Mouse (Mus musculus) cerebellum, postnatal 4 days (tissue): Measurements from ENCODE around the gene Cnpy3.

Experiments used
- DNase-seq, 2 experiments: peaks; one replicate each; pipeline ENCODE4 v3.0.0; 2022; ENCODE audit warnings: low spot score in 2 of 2, mixed read lengths in 1 of 2

The Cnpy3 gene

DNA sequence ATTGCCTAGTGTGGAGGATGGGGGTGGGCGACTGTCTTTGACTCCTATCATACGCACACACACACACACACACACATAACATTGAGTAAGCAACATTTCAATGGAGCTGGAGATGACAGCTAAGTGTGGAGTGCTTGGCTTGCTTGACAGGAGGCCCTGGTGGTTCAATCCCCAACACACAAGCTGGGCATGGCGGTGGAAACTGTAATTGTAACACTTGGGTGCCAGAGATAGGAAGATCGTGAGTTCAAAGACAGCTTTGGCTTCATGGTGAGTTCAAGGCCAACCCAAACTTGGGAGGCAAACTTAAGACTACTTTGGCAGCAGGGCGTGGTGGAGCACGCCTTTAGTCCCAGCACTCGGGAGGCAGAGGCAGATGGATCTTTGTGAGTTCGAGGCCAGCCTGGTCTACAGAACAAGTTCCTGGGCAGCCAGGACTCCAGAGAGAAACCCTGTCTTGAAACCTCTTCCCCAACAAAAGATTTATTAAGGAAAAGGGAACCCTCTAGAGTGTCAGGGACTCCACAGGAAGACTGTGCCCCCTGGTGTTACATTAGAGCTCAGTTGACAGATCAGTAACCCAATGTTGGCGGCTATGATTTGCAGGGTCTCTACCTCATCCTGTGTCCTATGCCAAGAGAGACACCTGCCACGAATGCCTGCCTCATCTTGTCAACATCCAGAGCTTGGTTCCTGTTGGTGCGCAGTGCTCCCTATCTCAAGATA lies 37.1 kb downstream of the Cnpy3 start:
- no peak for DNase-seq

DNA sequence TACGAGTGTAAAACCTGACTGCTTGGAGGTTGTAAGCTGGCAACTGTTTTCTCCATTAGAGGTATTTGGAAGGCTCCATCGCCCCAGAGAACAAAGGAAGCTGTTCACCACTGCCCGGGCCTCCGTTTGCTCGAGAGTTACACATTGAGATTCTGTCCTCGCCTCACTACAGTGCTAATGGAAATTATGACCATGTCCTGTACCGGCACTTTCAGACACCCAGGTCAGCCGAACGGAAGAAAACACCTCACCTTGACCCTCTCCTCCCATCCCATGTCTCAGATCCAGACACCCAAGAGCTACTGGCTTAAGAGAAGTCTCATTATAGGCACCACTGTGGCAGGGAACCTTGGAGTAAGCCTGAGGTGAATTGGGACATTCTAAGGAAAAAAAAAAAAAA lies 38.2 kb downstream of the Cnpy3 start:
- DNase-seq = no peak

DNA sequence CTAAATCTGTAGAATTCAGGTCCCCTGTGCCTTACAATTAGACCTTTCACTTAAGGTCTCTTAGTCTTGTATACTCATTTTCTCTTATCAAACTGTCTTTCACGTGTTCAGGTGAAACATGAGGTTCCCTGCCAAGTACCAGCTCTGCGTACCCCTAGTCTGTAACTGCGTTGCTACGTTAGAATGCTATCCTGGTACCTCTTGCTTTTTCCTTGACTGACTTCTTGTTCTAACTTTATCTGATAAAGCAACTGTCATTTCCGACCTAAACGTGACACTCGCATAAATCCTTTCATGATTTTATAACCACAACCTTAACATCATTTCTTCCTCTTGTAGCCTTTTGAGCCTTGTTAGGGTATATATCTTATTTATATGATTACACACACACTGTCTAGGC lies 39.6 kb downstream of the Cnpy3 start:
- no peak for DNase-seq

DNA sequence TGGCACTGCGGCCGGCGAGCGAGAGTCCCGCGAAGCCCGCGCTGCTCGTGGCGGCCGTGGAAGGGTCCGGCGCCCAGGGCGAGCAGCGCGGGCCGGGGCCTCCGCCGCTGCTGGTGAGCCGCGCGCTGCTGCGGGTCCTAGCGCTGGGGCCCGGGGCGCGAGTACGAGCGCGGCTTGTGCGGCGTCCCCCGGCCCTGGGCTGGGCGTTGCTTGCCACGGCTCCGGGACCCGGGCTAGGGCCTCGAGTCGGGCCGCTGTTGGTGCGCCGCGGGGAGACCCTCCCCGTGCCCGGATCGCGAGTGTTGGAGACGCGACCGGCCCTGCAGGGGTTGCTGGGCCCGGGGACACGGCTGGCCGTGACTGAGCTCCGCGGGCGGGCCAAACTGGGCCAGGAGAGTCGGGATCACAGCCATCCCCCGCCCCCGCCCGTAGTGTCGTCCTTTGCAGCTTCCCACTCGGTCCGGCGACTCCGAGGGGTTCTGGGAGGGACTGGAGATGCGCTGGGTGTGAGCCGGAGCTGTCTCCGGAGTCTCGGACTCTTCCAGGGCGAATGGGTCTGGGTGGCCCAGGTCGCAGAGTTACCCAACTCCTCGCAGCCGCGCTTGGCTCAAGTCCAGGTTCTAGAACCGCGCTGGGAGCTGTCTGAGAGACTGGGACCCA lies 40.3 kb downstream of the Cnpy3 start:
- peak in 1 of 2 experiments; percentile 45 for DNase-seq

DNA sequence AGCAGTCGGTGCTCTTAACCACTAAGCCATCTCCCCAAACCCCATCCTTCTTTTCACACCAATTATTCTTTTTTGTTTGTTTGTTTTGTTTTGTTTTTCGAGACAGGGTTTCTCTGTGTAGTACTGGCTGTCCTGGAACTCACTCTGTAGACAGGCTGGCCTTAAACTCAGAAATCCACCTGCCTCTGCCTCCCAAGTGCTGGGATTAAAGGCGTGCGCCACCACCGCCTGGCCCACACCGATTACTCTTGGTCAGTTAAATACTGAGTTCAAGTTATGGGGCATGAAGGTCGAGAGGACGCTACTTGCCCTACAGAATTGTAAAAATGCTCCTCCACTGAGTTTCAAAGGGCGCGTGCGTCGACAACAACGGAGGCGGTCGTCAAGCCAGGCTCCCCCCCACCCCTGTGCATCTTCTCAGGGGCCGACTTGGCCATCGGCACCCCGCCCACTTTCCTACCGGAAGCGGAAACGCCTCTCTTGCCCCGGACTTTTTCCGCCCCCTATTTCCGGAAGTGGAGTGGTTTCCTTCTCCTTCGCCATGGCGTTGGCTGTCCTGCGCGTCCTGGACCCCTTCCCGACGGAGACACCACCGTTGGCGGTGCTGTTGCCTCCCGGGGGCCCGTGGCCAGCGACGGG lies 40.9 kb downstream of the Cnpy3 start, which contains the start of gene Pex6:
TSS of gene Pex6 (plus strand) at position 505 of the 639 bp plus-strand sequence.
- DNase-seq = peak; percentile 83 to 90

DNA sequence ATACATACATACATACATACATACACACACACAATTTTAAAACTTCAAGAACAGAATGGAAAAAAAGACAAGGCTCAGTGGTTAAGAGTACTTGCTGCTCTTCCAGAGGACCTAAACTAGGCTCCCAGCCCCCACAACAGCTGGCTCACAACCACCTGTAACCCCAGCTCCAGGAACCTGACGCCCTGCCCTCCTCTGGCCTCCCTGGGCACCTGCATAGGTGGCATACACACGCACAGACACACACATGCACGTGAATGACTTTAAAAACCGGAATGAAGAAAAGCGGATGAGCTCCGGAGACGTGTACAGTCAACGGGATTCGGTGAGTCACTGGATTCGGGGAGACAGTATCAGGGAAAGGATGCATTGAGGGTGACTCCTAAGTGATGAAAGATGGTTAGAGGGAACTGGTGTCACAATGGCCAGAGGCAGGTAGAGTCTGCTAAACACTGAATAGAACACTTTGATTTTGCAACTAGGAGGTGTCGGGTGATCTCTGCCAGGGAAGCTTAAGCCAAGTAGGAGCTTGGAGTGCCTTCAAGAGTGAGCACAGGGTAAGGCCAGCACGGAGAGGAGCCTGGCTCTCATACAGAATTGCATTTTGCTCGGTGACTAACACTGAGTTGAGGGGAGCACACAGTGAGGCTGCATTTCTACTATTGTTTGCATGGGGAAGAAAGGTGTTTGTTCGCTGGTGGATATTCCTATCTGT lies 45.5 kb downstream of the Cnpy3 start:
- no peak for DNase-seq

DNA sequence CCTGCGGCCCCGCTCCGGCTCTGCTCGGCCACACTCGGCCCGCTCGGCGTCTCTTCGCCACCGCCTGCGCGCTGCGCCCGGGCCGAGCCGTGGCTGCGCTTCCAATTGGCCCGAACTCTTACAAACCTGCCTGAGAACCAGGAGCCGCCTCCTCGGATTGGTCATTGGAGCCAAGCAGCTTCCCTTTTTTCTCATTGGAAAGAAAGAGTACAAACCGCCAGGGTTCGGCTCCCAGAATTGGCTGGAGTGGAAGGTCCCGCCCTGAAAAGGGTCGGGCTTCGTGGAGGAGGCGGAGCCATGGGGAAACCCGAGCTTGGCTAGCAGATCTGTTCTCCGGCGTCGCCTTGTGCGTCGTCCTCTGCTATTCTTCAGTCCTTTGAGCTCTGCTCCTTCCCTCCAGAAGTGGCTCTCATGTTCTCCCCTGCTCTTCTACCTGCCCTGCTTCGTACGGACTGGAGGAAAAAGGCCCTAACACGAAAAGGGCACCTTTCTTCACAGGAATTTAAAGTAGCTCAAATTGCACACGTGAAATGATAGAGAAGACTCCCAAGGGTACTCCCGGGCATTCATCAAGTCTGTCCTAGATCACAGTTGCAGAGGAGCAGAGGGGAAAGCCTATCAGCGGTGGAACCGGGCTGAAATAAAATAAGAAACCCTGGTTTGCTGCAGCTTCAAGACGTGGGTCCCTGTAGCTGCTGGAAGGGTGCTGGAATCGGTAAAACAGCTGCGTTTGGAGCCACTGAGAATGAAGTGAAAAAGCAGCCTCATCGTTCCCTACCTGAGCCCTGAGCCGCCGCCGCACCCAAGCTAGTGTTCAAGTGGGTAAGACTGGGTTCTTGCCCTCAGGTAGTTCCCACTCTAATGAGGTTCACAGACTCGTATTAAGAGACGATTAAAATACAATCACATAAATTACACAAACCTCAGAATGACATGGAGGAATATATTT lies 46.9 kb downstream of the Cnpy3 start, which contains the start of gene Ppp2r5d:
TSS of gene Ppp2r5d (minus strand) at position 225 of the 949 bp plus-strand sequence.
- peak; percentile 79 to 92 for DNase-seq

DNA sequence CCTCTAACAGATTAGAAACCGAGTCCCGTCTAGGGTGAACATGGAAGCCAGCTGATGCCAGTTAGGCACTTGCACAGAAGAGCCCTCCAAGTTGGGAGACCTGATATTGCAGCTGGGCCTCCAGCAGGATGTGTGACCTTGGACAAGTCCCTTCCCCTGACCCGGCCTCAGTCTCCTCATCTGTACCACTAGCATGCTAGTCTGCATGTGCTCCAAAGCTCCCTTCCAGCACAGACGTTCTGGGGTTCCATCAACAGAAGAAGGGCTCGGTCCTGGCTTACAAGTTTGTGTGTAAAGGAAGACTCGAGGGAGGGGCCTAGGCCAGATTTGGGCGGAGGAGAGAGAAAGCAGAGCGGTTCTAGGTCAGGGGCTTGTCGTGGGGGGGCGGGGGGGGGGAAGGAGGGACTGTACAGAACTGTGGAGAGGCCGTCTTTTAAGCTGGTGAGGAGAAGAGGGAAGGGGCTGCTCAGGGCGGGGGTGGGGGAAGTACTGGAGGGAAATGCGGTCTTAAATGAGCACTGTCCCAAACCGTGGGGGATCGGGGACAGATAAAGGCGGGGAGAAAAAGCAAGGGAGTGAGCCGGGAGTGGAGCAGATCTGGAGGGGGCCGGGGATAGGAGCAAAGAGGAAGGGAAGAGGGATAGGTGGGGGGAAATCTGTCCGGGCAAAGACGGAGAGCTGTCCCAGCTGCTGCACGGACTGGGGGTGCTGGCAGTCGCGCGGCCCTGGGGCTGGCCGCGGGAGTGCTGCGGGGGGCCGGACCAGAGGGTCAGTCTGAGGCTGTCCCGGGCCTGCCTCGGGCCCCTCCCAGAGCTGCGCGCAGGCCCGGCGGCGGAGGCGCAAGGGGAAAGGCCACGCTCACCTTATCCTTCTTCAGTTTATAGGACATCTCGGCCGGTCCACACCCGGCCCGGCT lies 47.8 kb downstream of the Cnpy3 start:
- no peak for DNase-seq

DNA sequence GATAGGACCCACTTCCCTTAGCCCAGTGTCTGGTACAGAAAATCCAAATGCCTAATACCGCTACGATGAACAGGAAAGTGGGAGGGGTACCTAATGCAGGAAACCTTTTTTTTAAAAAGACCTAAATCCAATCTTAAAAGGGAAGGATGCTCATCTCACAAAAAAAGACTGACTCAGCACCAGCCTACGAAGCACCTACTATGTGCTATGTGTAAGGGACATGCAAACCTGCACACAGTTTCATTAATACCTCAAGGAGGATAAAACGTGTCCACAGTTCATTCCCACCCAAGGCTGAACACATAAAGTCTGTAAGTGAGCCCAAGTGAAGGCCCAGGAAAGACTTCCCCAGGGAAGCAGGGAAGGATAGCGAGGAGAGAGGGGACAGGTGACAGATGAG lies 49.5 kb downstream of the Cnpy3 start:
- no peak for DNase-seq

DNA sequence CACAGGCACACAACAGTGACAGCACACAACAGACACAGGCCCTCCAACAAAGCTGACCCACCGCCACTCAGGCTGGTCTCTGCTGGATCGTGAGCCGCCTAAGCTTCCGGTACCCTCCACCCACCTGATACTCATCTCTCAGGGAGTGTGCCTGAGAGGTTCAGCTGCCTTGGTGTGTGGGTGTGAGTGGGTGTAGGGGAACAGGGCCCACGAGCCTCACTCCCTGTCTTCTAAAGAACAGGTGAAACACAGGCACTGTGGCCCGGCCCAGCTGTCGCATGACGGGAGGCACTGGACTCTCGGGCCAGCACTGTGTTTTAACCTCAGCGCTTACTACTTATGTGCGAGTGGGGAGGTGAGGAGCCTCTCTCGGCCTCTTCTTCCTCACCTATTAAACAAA lies 49.9 kb downstream of the Cnpy3 start:
- DNase-seq = no peak

DNA sequence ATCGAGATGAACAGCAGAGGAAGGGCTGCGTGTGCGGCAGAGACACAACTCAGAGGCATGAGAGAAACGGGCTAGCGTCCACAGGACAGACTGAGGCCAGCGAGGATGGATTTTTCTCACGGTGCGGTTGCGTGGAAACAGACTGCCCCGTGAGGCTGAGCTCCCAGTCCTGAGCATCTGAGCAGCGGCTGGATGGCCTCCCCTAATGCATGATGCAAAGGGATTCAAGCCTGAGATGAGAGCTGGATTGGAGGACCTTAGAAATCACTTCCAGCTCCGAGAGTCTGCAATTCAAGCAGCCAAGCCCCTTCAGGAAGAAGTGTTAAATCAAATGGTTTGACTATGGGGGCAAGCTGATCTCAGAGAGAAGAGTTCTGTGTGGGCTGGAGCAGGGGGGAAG lies 50.5 kb downstream of the Cnpy3 start:
- DNase-seq = no peak

DNA sequence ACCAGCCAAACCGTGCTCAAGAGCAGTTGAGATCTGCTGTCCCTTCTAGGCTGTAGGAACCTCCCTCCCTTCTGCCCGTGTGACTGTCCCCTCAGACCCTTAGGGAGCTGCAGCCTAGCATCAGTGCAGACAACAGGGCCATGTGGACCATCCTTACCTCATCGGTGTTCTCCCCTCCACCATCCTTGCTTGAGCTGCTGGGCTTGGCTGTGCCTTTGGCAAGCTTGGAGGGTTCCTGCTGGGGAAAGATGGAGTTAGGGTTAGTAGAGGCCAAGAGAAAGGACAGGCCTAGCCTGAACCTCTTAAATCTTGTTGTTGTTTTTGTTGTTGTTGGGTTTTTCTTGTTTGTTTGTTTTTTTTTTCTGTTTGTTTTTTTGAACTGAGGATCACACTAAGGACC lies 52.1 kb downstream of the Cnpy3 start:
- no peak for DNase-seq

DNA sequence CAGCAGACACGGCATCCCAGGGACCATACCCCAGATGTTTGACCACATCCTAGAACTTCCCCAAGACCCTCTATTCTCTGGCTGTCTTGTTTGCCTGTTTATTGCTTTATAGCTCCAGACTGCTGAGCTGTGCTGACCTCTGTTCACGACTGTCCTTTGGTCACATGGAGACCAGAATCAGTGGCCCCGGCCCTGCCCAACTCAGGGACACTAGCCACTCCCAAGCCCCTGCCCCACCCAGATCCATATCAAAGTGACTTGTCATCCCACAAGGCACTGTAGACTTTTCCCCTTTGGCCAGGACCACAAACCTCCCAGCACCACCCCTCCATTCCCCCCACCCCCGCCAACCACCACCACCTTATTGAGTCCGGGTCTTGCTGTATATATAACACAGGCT lies 52.8 kb downstream of the Cnpy3 start:
- no peak for DNase-seq

DNA sequence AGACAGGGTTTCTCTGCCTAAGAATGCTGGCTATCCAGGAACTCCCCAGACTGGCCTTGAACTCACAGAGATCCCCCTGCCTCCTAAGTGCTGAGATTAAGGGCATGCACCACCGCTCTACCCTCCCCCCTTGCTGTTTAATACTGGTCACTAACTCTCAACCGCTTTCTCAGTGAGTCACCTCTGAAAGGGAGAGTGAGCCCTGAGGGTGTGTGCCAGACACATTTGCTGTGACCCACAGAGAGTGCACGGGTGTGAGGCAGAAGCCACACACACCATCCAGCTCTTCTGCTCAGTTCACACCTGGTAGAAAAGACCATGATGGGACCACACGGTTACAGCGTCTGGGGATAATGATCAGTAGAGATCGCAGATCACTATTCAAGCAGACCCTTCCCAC lies 53.5 kb downstream of the Cnpy3 start:
- DNase-seq = no peak

DNA sequence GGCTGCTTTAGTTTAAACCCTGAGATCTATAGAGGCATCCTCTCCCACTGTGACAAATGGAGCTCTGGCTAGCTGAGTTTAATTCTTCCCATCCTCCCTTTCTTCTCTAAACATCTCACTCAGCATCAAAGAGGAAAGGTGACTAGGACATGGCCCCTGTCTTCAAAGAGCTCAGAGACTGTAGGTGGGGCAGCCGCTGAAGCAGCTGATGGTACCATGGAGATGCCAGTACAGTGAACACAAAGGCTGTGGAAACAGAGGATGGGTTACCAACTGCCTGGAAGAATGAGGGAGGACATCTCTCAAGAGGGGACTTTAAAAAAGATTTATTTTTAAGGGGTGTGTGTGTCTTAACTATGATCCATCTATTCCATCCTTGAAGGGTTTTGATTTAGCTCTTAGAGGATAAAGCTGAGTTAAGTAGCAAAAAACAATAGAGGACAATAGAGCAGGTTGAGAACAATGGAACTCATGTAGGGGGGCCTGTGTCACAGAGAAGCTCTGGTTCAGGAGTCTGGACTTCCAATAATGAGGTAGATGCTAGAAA lies 57.4 kb downstream of the Cnpy3 start:
- no peak for DNase-seq

DNA sequence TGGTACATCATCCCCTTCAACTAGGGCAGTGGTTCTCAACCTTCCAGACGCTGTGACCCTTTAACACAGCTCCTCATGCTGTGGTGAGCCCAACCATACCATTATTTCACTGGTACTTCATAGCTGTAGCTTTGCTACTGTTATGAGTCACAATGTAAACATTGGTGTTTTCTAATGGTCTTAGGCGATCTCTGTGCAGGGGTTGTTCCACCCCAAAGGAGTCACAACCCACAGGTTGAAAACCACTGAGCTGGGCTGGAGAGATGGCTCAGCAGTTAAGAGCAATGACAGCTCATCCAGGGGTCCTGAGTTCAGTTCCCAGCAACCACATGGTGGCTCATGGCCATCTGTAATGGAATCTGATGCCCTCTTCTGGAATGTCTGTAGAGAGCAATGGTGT lies 60.6 kb downstream of the Cnpy3 start:
- no peak for DNase-seq

DNA sequence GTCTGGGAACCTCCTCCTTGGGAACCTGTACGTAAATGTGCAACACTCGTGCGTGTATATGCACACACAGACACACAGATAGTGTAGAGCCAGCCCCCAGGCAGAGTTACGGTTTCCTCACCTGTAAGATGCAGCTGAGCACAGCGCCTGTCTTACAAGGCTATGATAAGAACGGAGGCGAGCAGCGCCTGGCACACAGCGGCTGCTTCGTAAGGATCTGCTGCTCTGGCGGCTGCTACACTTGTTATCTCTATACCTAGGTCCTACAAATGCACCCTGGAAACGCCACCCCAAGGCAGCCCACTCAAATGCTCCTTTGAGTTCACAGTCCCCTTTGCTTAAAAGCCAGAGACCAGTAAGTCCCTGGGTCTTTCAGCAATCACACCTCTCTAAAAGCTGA lies 61.3 kb downstream of the Cnpy3 start:
- no peak for DNase-seq

DNA sequence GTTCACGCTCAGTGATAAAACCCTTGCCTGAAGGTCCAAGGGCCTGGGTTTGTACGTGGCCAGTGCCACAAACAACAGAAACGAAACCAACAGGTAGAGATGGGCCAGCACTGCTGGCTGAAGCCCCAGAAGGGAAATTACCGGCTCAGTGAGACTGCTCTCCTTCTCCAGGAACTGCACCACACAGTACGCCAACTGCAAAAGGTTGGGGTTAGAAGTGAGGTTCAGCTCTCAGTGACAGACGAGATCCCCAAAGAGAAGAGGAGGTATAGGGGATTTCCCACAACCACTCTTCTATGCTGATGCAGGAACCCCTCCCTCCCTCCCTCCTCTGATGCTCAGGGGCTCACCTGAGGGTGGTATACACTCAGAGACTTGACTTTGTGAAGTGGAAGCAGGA lies 66.1 kb downstream of the Cnpy3 start:
- DNase-seq = no peak
